Mouse (Mus musculus) neural tube, embryonic 11.5 days (tissue): ENCODE data around the gene Fmo4. TPM values are rescaled to one million over a fixed set of nuclear protein-coding genes. Genes with fewer than 3 reads are reported as not detected.
A peak's percentile ranks its signal among the peaks of the same experiment; 100 is the strongest.

Experiments used
- ATAC-seq: fragments of 200-750 bp; cut with Nextera tagmentation; 2 replicates; pipeline ENCODE4 v1.8.0; 2017; ENCODE audit warnings: moderate number of reproducible peaks, mild to moderate bottlenecking, moderate TSS enrichment, moderate library complexity; ENCODE audit not compliant: insufficient read depth, low FRiP score, low TSS enrichment
- DNase-seq: peaks from one replicate; pipeline ENCODE4 v3.0.0-alpha.2; 2015; ENCODE audit warnings: low spot score
- H3K27ac ChIP-seq: fragments of 300-500 bp; sonication (generic); 2 replicates; pipeline ENCODE4 v1.5.1; 2014; ENCODE audit warnings: low read depth, mild to moderate bottlenecking, low read length
- H3K27me3 ChIP-seq: fragments of 300-500 bp; sonication (generic); 2 replicates; pipeline ENCODE4 v1.6.1; 2014; ENCODE audit warnings: mild to moderate bottlenecking, low read length, mixed read lengths; ENCODE audit not compliant: control insufficient read depth, insufficient read depth
- H3K36me3 ChIP-seq: fragments of 300-500 bp; sonication (generic); 2 replicates; pipeline ENCODE4 v1.6.1; 2014; ENCODE audit warnings: mild to moderate bottlenecking, low read length, moderate library complexity, mixed read lengths; ENCODE audit not compliant: control insufficient read depth, insufficient read depth
- H3K4me1 ChIP-seq: fragments of 300-500 bp; sonication (generic); 2 replicates; pipeline ENCODE4 v1.6.1; 2014; ENCODE audit warnings: low read length, mixed read lengths; ENCODE audit not compliant: control insufficient read depth, insufficient read depth
- H3K4me2 ChIP-seq: fragments of 300-500 bp; sonication (generic); 2 replicates; pipeline ENCODE4 v1.6.1; 2014; ENCODE audit warnings: low read depth, mild to moderate bottlenecking, moderate library complexity
- H3K4me3 ChIP-seq: fragments of 300-500 bp; sonication (generic); 2 replicates; pipeline ENCODE4 v1.5.1; 2014; ENCODE audit warnings: low read depth, low read length
- H3K9ac ChIP-seq: fragments of 300-500 bp; sonication (generic); 2 replicates; pipeline ENCODE4 v1.6.1; 2014; ENCODE audit warnings: mild to moderate bottlenecking, low read length
- H3K9me3 ChIP-seq: fragments of 300-500 bp; sonication (generic); 2 replicates; pipeline ENCODE4 v1.6.1; 2016; ENCODE audit warnings: low read length; ENCODE audit not compliant: control insufficient read depth
- WGBS: fragments of 180-500 bp; shearing (Covaris S2); extraction: QIAGEN DNeasy Blood & Tissue Kit; methylation state at CpG from one replicate; pipeline ENCODE4 v1.1.7; 2014; 5-methylcytosine and 5-hydroxymethylcytosine counted together
- polyA plus RNA-seq: library from polyadenylated mRNA; unstranded; fragments of >200 nt; fragmentation: Nextera tagmentation; extraction: Ambion mirVana; gene quantifications from 2 replicates; pipeline ENCODE4 v1.2.1, GENCODE M21; 2014

The Fmo4 gene
- polyA plus RNA-seq, 1 experiment from 2014 or later = 0.28 TPM

- Histone ChIP-seq H3K9ac (no peak overlapping the region), H3K36me3 (no peaks in the 10 kb centered on the region), H3K4me2 (no peak overlapping the region), H3K9me3 (no peaks in the 10 kb centered on the region), H3K4me1 (no peaks in the 10 kb centered on the region), H3K4me3 (no peak overlapping the region), H3K27me3 (no peaks in the 10 kb centered on the region), H3K27ac (no peak overlapping the region)
- WGBS = 97% methylated on average over 9 of the region's 9 CpGs
- DNase-seq = no peak
- no peak for ATAC-seq
These were observed 26.4 kb upstream of the Fmo4 start for GRCm38 (mm10) chr1:162840211-162840610.

GRCm38 (mm10) chr1:162838976-162839375, 25.2 kb upstream of the Fmo4 start:
- Histone ChIP-seq H3K4me3 (no peak overlapping the region), H3K27me3 (no peaks in the 10 kb centered on the region), H3K27ac (no peak overlapping the region), H3K4me1 (no peaks in the 10 kb centered on the region), H3K4me2 (no peak overlapping the region), H3K9me3 (no peaks in the 10 kb centered on the region), H3K9ac (no peak overlapping the region), H3K36me3 (no peaks in the 10 kb centered on the region)
- WGBS = 91% methylated on average over 6 of the region's 6 CpGs
- no peak for ATAC-seq
- DNase-seq = no peak

- H3K27ac ChIP-seq = no peak overlapping the region
- DNase-seq (no peak), ATAC-seq (no peak)
These were observed 20.6 kb upstream of the Fmo4 start for GRCm38 (mm10) chr1:162834342-162834741.

GRCm38 (mm10) chr1:162832574-162832953, 18.8 kb upstream of the Fmo4 start:
- Histone ChIP-seq H3K9me3 (no peaks in the 10 kb centered on the region), H3K27me3 (no peaks in the 10 kb centered on the region), H3K4me1 (peaks cover 6% of the 10 kb centered on the region; the same call in 1 of the 2 replicates), H3K27ac (0 out of 2 replicates have a peak overlapping the region, but pooled peaks have one; percentile 29), H3K4me3 (no peak overlapping the region), H3K9ac (no peak overlapping the region; the same call in 1 of the 2 replicates), H3K4me2 (peak overlapping the region; percentile 12), H3K36me3 (no peaks in the 10 kb centered on the region)
- ATAC-seq = peak; percentile 61
- DNase-seq = no peak
- WGBS = 32% methylated on average over 5 of the region's 5 CpGs

More at GRCm38 (mm10) chr1:162834342-162834741, 20.6 kb upstream of the Fmo4 start:
- Histone ChIP-seq H3K4me2 (no peak overlapping the region), H3K4me1 (peaks cover 6% of the 10 kb centered on the region; the same call in 1 of the 2 replicates), H3K9ac (no peak overlapping the region), H3K27me3 (no peaks in the 10 kb centered on the region), H3K9me3 (no peaks in the 10 kb centered on the region), H3K36me3 (no peaks in the 10 kb centered on the region), H3K4me3 (no peak overlapping the region)
- 84% methylated on average over 5 of the region's 5 CpGs for WGBS

DNA sequence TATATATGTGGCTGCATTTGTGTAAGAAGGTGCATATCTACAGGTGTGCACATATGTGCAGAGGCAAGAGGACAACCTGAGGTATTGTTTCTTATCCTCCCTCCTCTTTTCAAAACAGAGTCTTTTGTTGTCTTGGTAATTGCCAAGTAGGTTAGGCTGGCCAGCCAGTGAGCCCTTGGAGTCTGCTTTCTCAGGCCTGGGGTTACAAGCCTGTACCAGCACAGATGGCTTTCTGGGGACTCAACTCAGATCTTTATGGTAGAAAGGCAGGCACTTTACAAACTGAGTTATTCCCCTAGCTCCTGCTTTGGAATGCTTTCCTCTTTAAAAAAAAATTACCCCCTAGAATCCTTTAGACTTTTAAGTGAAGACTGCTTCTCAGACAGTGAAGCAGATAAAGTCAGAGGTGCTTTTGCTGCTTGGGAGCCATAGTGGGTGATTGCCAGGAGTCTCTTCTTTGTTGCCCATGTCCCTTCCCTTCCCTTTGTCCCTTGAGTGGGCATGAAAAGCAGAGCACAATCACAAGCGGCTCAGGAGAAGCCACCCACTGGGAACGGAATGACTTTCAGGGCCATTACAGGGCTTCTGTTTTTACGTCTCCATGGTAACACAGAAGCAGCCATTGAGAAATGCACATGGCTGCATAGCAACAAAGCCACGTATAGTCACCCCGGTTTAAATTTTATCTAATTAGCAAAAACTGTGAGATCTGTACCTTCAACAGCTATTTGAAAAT, 18.2 kb upstream of the Fmo4 start:
- no peaks in the 10 kb centered on the region for H3K36me3 ChIP-seq
- H3K4me2 ChIP-seq = peak overlapping the region; percentile 12
- no peak overlapping the region for H3K4me3 ChIP-seq
- no peaks in the 10 kb centered on the region for H3K27me3 ChIP-seq
- 1% methylated on average over 5 of the region's 5 CpGs for WGBS
- no peaks in the 10 kb centered on the region for H3K9me3 ChIP-seq
- peaks cover 6% of the 10 kb centered on the region; the same call in 1 of the 2 replicates for H3K4me1 ChIP-seq
- peak; percentile 80 for DNase-seq
- peak; percentile 97 for ATAC-seq
- no peak overlapping the region; the same call in 1 of the 2 replicates for H3K9ac ChIP-seq
- H3K27ac ChIP-seq = peak overlapping the region; percentile 70

DNA sequence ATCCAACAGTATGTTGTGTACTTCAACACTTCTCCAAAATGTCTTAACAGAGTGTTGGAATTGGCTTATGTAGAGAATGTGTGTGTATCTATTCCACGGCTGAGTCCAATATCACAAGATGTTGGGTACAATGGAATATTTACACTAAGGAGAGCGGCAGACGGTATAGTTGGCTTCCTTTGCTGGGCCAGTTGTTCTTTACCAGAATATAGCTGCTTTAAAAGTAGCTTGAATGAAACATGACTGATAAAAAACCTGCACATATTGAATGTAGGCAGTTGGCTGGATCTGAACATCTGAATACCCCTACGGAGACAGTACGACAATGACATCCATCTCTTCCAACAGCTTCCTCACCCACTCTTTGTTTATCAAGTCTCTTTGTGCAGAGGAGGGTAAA, 5.5 kb upstream of the Fmo4 start:
- Histone ChIP-seq H3K27me3 (no peaks in the 10 kb centered on the region), H3K9ac (no peak overlapping the region), H3K9me3 (no peaks in the 10 kb centered on the region), H3K4me3 (no peak overlapping the region), H3K4me2 (no peak overlapping the region), H3K4me1 (no peaks in the 10 kb centered on the region), H3K27ac (no peak overlapping the region), H3K36me3 (no peaks in the 10 kb centered on the region)
- 92% methylated on average over 5 of the region's 5 CpGs for WGBS
- ATAC-seq = no peak
- no peak for DNase-seq

DNA sequence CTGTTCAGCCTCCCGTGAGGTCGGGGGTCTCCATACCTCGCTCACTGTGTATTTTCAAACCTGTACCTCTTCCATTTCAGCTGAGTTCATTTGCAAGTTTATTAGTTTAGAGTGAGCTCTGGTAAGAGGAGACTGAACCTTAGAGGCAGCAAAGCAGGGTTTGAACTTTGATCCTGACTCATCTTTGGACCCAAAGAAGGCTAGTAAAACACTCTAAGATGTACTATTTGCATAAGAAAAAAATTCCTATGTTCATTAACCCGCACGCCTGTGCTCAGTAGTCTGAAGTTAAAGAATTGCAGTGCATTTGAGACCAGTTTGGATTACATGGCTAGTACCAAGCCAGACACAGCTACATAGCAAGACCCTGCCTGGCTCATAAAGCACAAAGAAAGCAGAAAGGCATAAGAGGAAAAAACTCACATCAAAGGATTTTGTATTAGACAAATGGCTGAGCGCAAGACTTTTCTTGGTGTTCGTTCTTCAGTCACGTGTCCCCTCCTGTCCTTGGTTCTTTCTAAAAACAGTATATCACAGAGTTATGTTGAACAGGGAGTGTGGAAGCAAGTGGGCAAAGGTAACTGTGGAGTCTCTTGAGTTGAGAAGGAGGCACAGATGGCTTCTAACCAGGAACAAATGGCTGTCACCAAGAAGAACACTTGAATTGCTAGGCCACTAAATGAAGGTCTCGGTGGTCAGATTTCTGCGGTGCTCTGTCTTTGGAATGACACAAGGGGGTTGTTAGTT, 1.8 kb upstream of the Fmo4 start:
- Histone ChIP-seq H3K4me3 (no peak overlapping the region), H3K9ac (no peak overlapping the region), H3K4me2 (no peak overlapping the region), H3K27ac (no peak overlapping the region), H3K9me3 (no peaks in the 10 kb centered on the region), H3K27me3 (no peaks in the 10 kb centered on the region), H3K36me3 (no peaks in the 10 kb centered on the region), H3K4me1 (no peaks in the 10 kb centered on the region)
- 75% methylated on average over 10 of the region's 10 CpGs for WGBS
- DNase-seq (no peak), ATAC-seq (no peak)

- no peak for ATAC-seq
- H3K27ac ChIP-seq = no peak overlapping the region
- 78% methylated on average over 4 of the region's 4 CpGs for WGBS
These were observed 1.2 kb upstream of the Fmo4 start for GRCm38 (mm10) chr1:162814932-162815331.

More at GRCm38 (mm10) chr1:162814932-162815331, 1.2 kb upstream of the Fmo4 start:
- Histone ChIP-seq H3K9me3 (no peaks in the 10 kb centered on the region), H3K36me3 (no peaks in the 10 kb centered on the region), H3K27me3 (no peaks in the 10 kb centered on the region), H3K4me1 (no peaks in the 10 kb centered on the region), H3K9ac (no peak overlapping the region), H3K4me2 (no peak overlapping the region), H3K4me3 (no peak overlapping the region)
- no peak for DNase-seq
